Mouse (Mus musculus): Measurements from ENCODE around the gene Gucy2c.

Gucy2c gene

GRCm38 (mm10) chr6:136728144-136728543 lies 53.4 kb downstream of the Gucy2c start:
- no peak for DNase-seq

GRCm38 (mm10) chr6:136723171-136723570 lies 58.4 kb downstream of the Gucy2c start:
- DNase-seq, result no peak

GRCm38 (mm10) chr6:136722565-136722964 lies 59.0 kb downstream of the Gucy2c start:
- no peak for DNase-seq

GRCm38 (mm10) chr6:136721925-136722324 lies 59.6 kb downstream of the Gucy2c start:
- DNase-seq, result peak; percentile 64

- no peak for DNase-seq
Measured at GRCm38 (mm10) chr6:136720436-136720835, 61.1 kb downstream of the Gucy2c start.

- no peak for DNase-seq
Measured at GRCm38 (mm10) chr6:136715881-136716431, 65.6 kb downstream of the Gucy2c start.

GRCm38 (mm10) chr6:136714097-136714496 lies 67.5 kb downstream of the Gucy2c start:
- no peak for DNase-seq

GRCm38 (mm10) chr6:136710408-136710807 lies 71.2 kb downstream of the Gucy2c start:
- no peak for DNase-seq

GRCm38 (mm10) chr6:136708597-136708996 lies 73.0 kb downstream of the Gucy2c start:
- no peak for DNase-seq

GRCm38 (mm10) chr6:136701878-136702277 lies 79.7 kb downstream of the Gucy2c start:
- DNase-seq, result no peak

- no peak for DNase-seq
Measured at GRCm38 (mm10) chr6:136701185-136701584, 80.4 kb downstream of the Gucy2c start.

GRCm38 (mm10) chr6:136691314-136691713 lies 90.3 kb downstream of the Gucy2c start:
- DNase-seq, result no peak

- DNase-seq, result no peak
Measured at GRCm38 (mm10) chr6:136690527-136690926, 91.0 kb downstream of the Gucy2c start.

- DNase-seq, result no peak
Measured at GRCm38 (mm10) chr6:136689790-136690413, 91.7 kb downstream of the Gucy2c start.

- no peak for DNase-seq
Measured at GRCm38 (mm10) chr6:136685433-136685832, 96.1 kb downstream of the Gucy2c start.

GRCm38 (mm10) chr6:136683410-136684334 lies 97.9 kb downstream of the Gucy2c start:
- no peak for DNase-seq

- DNase-seq, result no peak
Measured at GRCm38 (mm10) chr6:136679381-136679780, 102.2 kb downstream of the Gucy2c start.

GRCm38 (mm10) chr6:136674935-136675334 lies 106.6 kb downstream of the Gucy2c start:
- no peak for DNase-seq

- peak; percentile 44 for DNase-seq
Measured at GRCm38 (mm10) chr6:136672467-136672866, 109.1 kb downstream of the Gucy2c start.

GRCm38 (mm10) chr6:136669274-136669673 lies 112.3 kb downstream of the Gucy2c start:
- DNase-seq, result no peak

- no peak for DNase-seq
Measured at GRCm38 (mm10) chr6:136668266-136668986, 113.1 kb downstream of the Gucy2c start.

GRCm38 (mm10) chr6:136662063-136662462 lies 119.5 kb downstream of the Gucy2c start:
- no peak for DNase-seq

- peak; percentile 60 for DNase-seq
Measured at GRCm38 (mm10) chr6:136661706-136662016, 119.9 kb downstream of the Gucy2c start, which contains the start of gene Plbd1. Gene Plbd1 (minus strand): TSS chr6:136661928.

All from kidney, postnatal 14 days (tissue).